In the genomic region with DNA sequence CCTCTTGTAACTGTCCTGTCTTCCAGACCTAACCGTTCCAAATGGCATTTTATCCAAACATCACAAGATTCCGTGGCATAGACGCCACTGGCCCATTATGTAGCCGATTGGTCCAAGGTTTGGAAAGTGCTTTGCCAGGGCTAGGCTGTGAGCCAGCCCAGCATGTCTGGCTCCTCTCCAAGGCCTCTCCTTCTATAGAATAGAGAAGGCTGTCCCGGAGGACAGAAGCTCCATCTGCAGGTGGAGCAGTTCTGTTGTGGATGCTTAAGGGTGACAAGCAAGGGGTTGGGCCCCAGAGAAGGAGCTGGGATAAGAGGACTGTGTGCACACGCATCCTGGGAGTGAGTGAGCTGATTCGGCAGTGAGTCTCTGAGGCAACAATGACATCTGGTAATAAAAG, we compare ENCODE assay signal across 12 mouse cellular contexts.
DNase-seq lines count a peak whose midpoint lies in the region; ATAC-seq lines count a peak whose summit lies in the region.
"Had no signal": no experiment of that assay in that cellular context is flagged by ENCODE, and none has a peak within 500 bp of the region (broad histone marks: within the 10 kb centered on the region; RNA-seq: fewer than 3 reads in every experiment).

No protein-coding gene starts in this region.

- H3K4me2 ChIP-seq in hindbrain, embryonic 16.5 days (ENCODE audit: low read length), result no peak overlapping the region
- H3K4me2 ChIP-seq: midbrain, embryonic 11.5 days had no signal

- H3K27ac ChIP-seq in hindbrain, embryonic 16.5 days (ENCODE audit: low read depth, low read length), result no peak overlapping the region

- ATAC-seq in frontal cortex, adult (ENCODE audit: low TSS enrichment), result peak; percentile 62
- peak; percentile 63; the same call in 1 of the 2 replicates for ATAC-seq in hindbrain, embryonic 16.5 days

- H3K4me1 ChIP-seq in hindbrain, embryonic 16.5 days (ENCODE audit: control insufficient read depth, insufficient read depth, low read depth, low read length), result no peaks in the 10 kb centered on the region

- no peaks in the 10 kb centered on the region for H3K27me3 ChIP-seq in hindbrain, embryonic 16.5 days (replicated peaks; ENCODE audit: control insufficient read depth, insufficient read depth, low read length)

- no peaks in the 10 kb centered on the region for H3K9me3 ChIP-seq in hindbrain, embryonic 16.5 days (ENCODE audit: control insufficient read depth, low read length)

- WGBS in hindbrain, embryonic 16.5 days, result 50% methylated on average over 7 of the region's 7 CpGs

- DNase-seq in frontal cortex, postnatal 25 days (ENCODE audit: low spot score in 2 of 2), result no peak
- peak; percentile 62 for DNase-seq in right cerebral cortex, adult 18-20 months
- DNase-seq in right cerebral cortex, postnatal 36 days (ENCODE audit: low spot score in 2 of 2), result no peak
- no peak for DNase-seq in gastrocnemius, postnatal 14 days
- DNase-seq in heart, adult 8-10 months (ENCODE audit: low spot score), result no peak
- no peak for DNase-seq in kidney, postnatal 36 days
- DNase-seq: kidney, adult 2 months; lung, adult 18-20 months; thymus, postnatal 4 days had no signal

- H3K9ac ChIP-seq in hindbrain, embryonic 16.5 days (ENCODE audit: low read depth, low read length), result no peak overlapping the region

- H3K36me3 ChIP-seq in hindbrain, embryonic 16.5 days (ENCODE audit: control insufficient read depth, insufficient read depth, low read length), result no peaks in the 10 kb centered on the region

- intact Hi-C loops in gastrocnemius, postnatal 14 days (cut with DNase I; ENCODE audit: low total_unique reads), result no loop called here

- no peak overlapping the region for H3K4me3 ChIP-seq in hindbrain, embryonic 16.5 days (ENCODE audit: low read length)
